Comparison of ENCODE assay signal across 8 mouse cellular contexts in genomic region chr2:84938249-84938946, GRCm38 (mm10). TPM values are rescaled to one million over a fixed set of nuclear protein-coding genes. Genes with fewer than 3 reads are reported as not detected.
DNase-seq lines count a peak whose midpoint lies in the region; ATAC-seq lines count a peak whose summit lies in the region.

No protein-coding gene starts in this region.

- H3K4me1 ChIP-seq in kidney, embryonic 16.5 days (ENCODE audit: insufficient read depth, low read length): peaks cover 19% of the 10 kb centered on the region

- H3K27ac ChIP-seq in kidney, embryonic 16.5 days (ENCODE audit: low read length): peak overlapping the region; percentile 65

- H3K9ac ChIP-seq in kidney, embryonic 16.5 days (replicated peaks; ENCODE audit: low read length): peak overlapping the region; percentile 78; the same call in 1 of the 2 replicates

- peak; percentile 12 for DNase-seq in kidney, adult 11 months
- DNase-seq in kidney, adult 8-10 months: no peak
- peak; percentile 61 to 73 for DNase-seq in heart, adult 18-20 months
- DNase-seq in lung, postnatal 25 days (ENCODE audit: low spot score): peak; percentile 64
- DNase-seq in urinary bladder, postnatal 14 days (ENCODE audit: low spot score): no peak
- no peak for DNase-seq in layer of hippocampus, postnatal 25 days (ENCODE audit: extremely low spot score in 1 of 2, low spot score in 1 of 2)
- DNase-seq in right cerebral cortex, postnatal 36 days (ENCODE audit: low spot score in 2 of 2): no peak

- H3K36me3 ChIP-seq in kidney, embryonic 16.5 days (ENCODE audit: insufficient read depth, low read length): no peaks in the 10 kb centered on the region

- H3K27me3 ChIP-seq in kidney, embryonic 16.5 days (ENCODE audit: insufficient read depth, low read length): no peaks in the 10 kb centered on the region

- H3K4me3 ChIP-seq in kidney, embryonic 16.5 days (ENCODE audit: low read length): peak overlapping the region; percentile 59

- H3K4me2 ChIP-seq in kidney, embryonic 16.5 days (replicated peaks; ENCODE audit: low read depth, low read length): peak overlapping the region; percentile 72

- peak; percentile 33; the same call in 1 of the 2 replicates for ATAC-seq in kidney, embryonic 16.5 days (ENCODE audit: low FRiP score, low TSS enrichment)

- WGBS in kidney, embryonic 16.5 days: 65% methylated on average over 5 of the region's 5 CpGs

- no peaks in the 10 kb centered on the region for H3K9me3 ChIP-seq in kidney, embryonic 16.5 days (ENCODE audit: low read length)

RNA-seq across cellular contexts. Expression of gene Slc43a3, which starts 2.0 kb away (rescaled TPM):
- total RNA-seq in heart, adult 18-20 months (2021): 10 to 100 TPM; 65.4 to 72.8 TPM
- polyA plus RNA-seq in kidney, embryonic 16.5 days (2015; fragmentation: Nextera tagmentation; extraction: Ambion mirVana): 57.4 and 58.0 TPM in 2 replicates
- total RNA-seq in layer of hippocampus, postnatal 25 days (2021): under 1 TPM; 0.82 to 0.98 TPM

RNA-seq across cellular contexts. Expression of gene Prg2, which starts 41.9 kb away (rescaled TPM):
- not detected for total RNA-seq in heart, adult 18-20 months (2021)
- polyA plus RNA-seq in kidney, embryonic 16.5 days (2015; fragmentation: Nextera tagmentation; extraction: Ambion mirVana): 0.36 TPM in 1 of 2 replicates, not detected in the other
- not detected for total RNA-seq in layer of hippocampus, postnatal 25 days (2021)

RNA-seq across cellular contexts. Expression of gene Prg3, which starts 49.6 kb away (rescaled TPM):
- not detected for total RNA-seq in heart, adult 18-20 months (2021)
- polyA plus RNA-seq in kidney, embryonic 16.5 days (2015; fragmentation: Nextera tagmentation; extraction: Ambion mirVana): not detected in 2 replicates
- not detected for total RNA-seq in layer of hippocampus, postnatal 25 days (2021)

RNA-seq across cellular contexts. Expression of gene Rtn4rl2, which starts 51.9 kb away (rescaled TPM):
- 1 to 10 TPM; 3.0 to 3.5 TPM for total RNA-seq in heart, adult 18-20 months (2021)
- polyA plus RNA-seq in kidney, embryonic 16.5 days (2015; fragmentation: Nextera tagmentation; extraction: Ambion mirVana): 1.0 and 1.5 TPM in 2 replicates
- 10 to 100 TPM; 92.3 to 94.5 TPM for total RNA-seq in layer of hippocampus, postnatal 25 days (2021)

Comparison
In these comparisons a context has a peak if more than half of its experiments do, and no peak if none do; other contexts are left out.
1. DNase-seq: peak in kidney, adult 11 months (single experiment), heart, adult 18-20 months (2 of 2) and lung, postnatal 25 days (single experiment); none in kidney, adult 8-10 months (0 of 2), urinary bladder, postnatal 14 days (single experiment), layer of hippocampus, postnatal 25 days (0 of 2) and right cerebral cortex, postnatal 36 days (0 of 2).
2. RNA of gene Slc43a3, which starts 2.0 kb away (total RNA-seq): 65.4 to 72.8 TPM in heart, adult 18-20 months; 0.82 to 0.98 TPM in layer of hippocampus, postnatal 25 days; every median in the first group is over 10 times any median in the second.